Mouse (Mus musculus): ENCODE data around the gene Hsf4.

DNA sequence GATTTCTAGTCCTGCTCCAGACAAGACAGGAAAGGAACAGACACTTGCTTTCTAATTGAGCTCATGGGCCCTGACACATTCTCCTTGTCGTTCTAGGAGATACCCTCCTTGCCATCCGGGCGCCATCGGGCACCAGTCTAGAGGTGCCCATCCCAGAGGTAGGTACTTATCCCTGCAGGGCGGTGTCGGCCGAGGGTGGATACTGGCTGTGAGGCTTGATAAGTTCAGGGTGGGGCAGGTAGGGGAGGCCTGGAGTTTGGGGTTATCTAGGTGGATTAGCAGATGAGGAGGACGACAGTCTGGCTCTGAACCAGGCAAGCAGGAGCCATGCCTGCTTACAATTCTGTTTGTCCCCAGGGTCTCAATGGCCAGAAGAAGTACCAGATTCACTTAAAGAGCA is 30.4 kb downstream of the Hsf4 start:
- TF ChIP-seq CTCF (IDR thresholded peaks at IDR 0.05; ENCODE audit: control insufficient read depth, insufficient read depth, low read length) = no peak
- peak; percentile 84 for TF ChIP-seq POLR2A (IDR thresholded peaks at IDR 0.05; ENCODE audit: borderline replicate concordance, control insufficient read depth, low read depth, low read length)

Measured in bone marrow, adult 2 months (tissue).